Mouse (Mus musculus): ENCODE data around the gene Hnrnph2.

Hnrnph2 gene

DNA sequence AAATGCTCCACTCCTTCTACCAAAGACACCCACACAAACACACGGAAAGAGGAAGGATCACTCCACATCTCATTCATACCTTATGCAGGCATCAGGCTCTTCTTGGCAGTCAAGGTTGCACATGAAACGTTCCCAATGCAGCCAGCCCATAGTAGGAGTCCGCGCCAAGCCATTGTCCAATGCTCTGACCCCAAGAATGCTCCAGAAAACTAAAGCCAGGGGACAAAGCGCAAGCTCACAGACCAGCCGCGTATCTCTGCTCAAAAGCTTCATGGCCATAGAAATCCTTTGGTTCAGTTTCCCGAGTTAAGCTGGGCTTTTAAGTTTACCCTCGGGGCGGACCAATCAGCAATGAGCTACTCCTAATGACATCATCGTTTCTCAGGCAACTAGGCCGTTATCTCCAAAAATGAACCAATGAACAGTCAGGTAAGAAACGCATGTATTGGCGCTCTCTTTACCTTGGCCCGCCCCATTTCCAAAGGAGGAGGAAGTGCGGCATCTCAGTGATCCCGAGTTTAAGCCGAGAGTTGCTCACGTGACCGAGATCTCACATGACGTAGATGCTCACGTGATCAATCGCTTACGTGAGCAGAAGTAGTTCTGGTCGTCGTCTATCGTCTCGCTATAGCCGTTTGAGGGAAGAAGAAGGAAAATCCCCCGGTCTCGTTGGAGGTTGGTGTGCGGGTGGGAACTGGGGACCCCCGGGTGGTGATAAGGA, at the start of gene Hnrnph2, which contains the start of gene Gla:
Hnrnph2 (plus strand) TSS at position 521 of the 721 bp plus-strand sequence.
Gla (minus strand) TSS at position 467 of the 721 bp plus-strand sequence.
- peak; percentile 92 for DNase-seq (ENCODE audit: low read depth, low spot score)

DNA sequence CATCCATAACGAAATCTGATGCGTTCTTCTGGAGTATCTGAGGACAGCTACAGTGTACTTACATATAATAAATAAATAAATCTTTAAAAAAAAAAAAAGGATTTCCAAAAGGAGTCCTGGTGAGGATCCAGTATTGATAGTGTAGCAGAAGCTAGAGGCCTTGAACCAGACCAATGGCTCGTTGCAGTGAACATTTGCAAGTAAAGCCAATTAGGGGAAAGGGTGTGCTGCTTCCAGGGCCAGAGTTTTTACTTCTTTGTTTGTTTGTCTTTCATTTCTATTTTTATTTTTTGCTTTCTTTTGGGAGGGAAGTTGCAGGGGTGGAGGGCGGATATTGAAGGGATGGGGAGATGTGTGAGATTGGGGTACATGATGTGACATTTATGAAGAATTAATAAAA, 47.7 kb upstream of the Hnrnph2 start:
- DNase-seq (ENCODE audit: low read depth, low spot score), result no peak

- DNase-seq (ENCODE audit: low read depth, low spot score), result no peak
Observed at GRCm38 (mm10) chrX:134554425-134554824, 46.6 kb upstream of the Hnrnph2 start.

DNA sequence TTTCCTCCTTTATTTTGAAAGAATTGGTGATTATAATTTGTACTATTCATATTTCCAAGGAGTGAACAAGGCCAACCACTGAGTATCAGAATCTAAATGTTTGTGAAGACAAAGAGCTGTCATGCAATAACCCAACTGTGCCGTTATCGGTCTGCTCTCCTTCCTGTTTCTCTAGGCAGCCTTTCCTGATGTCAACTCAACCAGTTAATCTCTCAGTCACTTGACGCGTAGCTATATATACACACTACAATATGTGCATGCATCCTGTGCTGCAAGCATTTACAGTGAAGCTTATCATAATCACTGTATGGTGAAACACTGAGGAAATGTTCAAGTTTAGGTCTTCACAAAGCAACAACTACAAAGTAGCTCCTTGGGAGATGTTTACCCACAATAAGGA, 36.7 kb upstream of the Hnrnph2 start:
- DNase-seq (ENCODE audit: low read depth, low spot score), result no peak

DNA sequence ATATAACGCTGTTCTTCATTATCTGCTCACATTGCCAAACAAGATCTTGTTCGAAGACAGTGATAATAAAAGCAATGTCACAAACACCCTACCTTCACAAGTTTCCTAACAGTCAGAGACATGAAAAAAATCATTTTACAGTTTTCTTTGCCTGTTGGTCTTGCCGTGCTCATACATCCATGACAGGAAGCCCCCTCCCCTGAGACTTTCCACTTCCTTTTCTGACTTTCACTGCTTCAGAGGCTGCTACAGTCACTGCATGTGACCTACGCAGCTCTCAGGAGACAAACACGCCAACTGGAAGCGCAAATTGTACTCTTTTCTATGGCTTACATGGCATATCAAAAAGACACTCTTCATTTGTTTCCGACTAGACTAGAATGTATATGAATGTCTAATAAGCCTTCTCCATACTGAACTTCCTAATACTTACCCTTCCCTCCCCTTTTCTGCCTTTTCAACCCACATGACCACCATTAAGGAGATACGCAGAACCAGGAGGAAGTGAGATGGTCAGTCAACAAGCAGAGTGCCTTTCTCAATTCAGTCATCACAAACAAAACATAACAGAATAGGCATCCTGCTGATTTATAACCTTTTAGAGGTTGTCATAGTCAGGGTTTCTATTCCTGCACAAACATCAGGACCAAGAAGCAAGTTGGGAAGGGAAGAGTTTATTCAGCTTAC, 34.3 kb upstream of the Hnrnph2 start:
- no peak for DNase-seq (ENCODE audit: low read depth, low spot score)

- no peak for DNase-seq (ENCODE audit: low read depth, low spot score)
Observed at GRCm38 (mm10) chrX:134577896-134578295, 23.1 kb upstream of the Hnrnph2 start.

- DNase-seq (ENCODE audit: low read depth, low spot score), result no peak
Observed at GRCm38 (mm10) chrX:134580528-134581305, 20.3 kb upstream of the Hnrnph2 start.

DNA sequence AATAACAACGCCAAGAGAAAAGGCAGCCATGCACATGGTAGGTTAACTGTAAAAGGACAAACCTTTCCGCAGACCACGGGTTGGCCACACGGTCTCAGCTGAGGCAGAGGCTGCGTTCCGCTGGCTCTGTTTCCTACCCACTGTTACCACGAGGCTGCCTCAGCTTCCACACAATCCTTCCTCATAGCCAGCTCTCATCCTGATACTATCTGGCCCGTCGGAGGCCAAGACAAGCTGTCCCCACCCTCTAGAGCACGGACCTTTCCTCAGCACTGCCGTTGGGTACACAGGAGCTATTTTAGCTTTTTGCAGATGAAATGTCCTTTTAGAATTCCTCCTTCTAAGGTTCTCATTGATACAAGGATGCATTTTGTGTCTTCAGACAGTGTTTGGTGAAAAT, 18.7 kb upstream of the Hnrnph2 start:
- no peak for DNase-seq (ENCODE audit: low read depth, low spot score)

DNA sequence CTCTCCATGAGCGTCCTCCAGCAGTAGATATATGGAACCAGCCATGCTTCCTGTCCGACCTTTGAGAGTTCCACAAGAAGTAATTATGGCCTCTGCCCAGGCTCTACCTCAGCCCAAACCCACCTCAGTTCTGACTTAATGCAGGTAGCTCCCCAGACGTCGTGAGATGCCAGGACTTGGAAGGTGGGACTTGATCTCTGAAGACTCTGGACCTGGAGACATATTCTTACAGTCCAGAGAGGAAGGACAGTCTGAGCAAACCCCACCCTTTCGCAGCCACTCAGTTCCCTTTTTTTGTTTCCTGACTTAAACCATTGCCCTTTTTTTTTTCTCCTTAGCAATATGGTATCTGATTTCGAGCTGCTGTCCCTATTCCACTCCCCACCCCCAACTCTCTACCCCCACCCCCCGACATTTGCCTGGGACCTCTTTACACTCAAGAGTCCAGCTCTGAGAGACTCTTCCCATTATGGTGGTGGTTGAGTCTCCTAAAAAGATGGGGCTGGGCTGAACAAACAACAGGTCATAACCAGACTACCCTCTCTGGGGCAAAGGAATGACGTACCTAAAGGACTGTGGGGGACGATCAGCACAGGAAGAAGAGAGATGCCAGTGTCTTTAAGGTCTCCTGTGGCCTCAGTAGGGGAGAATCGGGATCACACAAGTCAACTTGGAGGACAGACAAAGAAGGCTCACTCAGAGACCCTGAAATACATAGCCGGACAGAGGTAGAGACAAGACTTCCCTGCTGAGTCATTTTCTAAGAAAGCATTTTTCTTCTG, 17.9 kb upstream of the Hnrnph2 start, which contains the start of gene Btk:
Btk (minus strand) TSS at position 683 of the 782 bp plus-strand sequence.
- DNase-seq (ENCODE audit: low read depth, low spot score), result no peak

- DNase-seq (ENCODE audit: low read depth, low spot score), result peak; percentile 84
Observed at GRCm38 (mm10) chrX:134585103-134586002, 15.6 kb upstream of the Hnrnph2 start, which contains the start of gene Rpl36a. TSS of gene Rpl36a (plus strand) at chrX:134585654.

DNA sequence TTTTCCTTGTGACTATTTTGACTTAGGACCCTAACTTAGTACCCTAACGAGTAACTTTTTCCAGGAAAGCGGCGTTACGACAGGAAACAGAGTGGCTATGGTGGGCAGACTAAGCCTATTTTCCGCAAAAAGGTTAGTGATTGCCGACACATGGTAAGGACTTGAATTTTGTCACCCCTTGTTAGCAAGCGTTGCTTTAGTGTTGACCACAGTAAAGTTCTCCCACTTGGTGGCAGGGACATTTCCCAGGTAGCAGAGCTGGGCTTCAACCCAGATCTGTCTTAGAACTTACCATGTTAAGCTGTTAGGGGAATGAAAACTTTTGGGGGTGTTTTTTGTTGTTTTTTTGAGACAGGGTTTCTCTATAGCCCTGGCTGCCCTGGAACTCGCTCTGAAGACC, 14.5 kb upstream of the Hnrnph2 start:
- no peak for DNase-seq (ENCODE audit: low read depth, low spot score)

DNA sequence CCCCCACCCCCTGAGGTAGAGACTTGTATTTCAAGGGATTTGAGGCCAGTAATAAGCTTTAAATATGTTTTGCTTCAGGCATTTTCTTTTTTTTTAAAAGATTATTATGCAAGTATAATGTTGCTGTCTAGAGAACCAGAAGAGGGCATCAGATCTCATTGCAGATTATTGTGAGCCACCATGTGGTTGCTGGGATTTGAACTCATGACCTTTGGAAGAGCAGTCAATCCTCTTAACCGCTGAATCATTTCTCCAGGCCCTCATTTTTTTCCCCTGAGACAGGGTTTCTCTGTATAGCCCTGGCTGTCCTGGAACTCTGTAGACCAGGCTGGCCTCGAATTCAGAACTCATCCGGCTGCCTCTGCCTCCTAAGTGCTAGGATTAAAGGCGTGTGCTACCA, 12.7 kb upstream of the Hnrnph2 start:
- DNase-seq (ENCODE audit: low read depth, low spot score), result no peak

DNA sequence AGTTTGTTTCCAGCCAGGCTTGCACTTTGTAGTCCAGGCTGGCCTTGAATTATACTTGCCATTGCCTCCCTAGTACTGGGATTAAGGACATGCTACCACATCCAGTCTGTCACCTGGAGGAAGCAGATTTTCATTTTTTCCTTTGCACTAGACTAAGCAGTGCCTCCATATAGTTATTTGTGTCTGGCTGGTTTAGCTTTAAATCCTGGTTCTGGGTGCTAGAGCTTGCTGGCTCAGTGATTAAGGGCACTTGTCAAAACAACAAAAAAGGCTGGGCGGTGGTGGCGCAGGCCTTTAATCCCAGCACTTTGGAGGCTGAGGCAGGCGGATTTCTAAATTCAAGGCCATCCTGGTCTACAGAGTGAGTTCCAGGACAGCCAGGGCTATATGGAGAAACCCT, 12.0 kb upstream of the Hnrnph2 start:
- no peak for DNase-seq (ENCODE audit: low read depth, low spot score)

DNA sequence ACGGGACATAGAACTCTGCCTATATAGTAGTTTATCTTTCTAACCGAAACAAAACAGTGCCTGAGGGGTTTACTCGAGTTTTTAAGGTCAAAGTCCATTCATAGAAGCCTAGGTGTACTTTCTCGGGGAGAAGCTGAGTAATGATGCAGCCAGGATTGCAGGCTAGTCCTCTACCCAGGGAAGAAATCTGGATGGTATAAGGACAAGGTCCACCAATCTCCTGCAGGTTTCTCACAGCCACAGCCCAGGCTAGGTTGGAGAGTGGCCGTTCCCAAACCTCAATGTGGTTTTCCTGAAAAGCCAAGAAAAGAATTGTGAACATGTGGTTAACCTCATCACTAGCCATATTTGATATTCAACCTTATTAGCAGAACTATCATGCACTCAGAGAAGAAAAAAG, 11.1 kb upstream of the Hnrnph2 start:
- DNase-seq (ENCODE audit: low read depth, low spot score), result no peak

DNA sequence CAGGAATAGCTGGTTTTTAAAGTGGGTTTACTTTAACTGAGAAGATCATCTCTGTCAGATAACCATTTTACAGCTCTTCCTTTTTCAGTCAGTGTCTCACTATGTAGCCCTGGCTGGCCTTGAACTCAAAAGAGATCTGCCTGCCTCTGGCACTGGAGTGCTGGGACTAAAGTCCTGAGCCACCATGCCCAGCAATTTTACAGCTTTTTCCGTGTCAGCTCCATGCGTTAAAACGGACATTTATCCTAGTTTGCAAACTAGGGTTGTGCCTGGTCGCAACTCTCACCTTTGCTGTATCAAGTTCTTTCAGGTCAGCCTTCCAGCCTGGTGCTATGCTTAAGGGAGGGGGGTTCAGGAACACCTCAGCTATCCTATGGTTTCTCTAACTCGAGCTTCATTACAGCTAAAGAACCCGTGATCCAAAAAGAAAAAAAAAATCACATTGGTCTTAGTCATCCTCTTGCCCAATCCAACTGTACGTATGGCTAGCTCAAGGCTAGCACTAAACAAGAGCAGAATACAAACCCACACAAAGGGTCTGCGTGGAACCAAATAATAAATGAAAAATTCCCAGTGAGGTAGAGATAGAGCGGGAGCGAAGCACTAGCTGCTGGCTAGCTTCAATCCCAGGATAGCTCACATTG, 935 bp upstream of the Hnrnph2 start:
- no peak for DNase-seq (ENCODE audit: low read depth, low spot score)

- DNase-seq (ENCODE audit: low read depth, low spot score), result no peak
Observed at GRCm38 (mm10) chrX:134601380-134602120, 571 bp downstream of the Hnrnph2 start.

DNA sequence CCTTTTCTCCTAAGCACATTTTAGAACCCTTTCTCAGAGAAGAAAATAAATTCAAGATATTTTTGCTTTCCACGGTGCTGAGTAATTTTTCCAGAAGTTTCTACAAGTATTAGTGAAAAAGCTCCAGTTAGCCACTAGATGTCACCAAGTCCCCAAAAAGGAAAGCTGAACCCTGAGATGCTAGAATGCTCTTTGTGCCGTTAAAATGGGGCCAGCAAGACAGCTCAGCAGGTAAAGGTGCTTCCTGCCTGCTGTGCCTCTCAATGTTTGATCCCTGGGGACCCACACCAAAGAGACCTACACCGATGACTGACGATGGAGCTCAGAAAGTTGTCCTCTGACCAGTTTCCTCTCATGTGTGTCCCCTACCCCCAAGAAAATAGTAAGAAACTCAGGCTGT, 8.5 kb downstream of the Hnrnph2 start:
- no peak for DNase-seq (ENCODE audit: low read depth, low spot score)

- no peak for DNase-seq (ENCODE audit: low read depth, low spot score)
Observed at GRCm38 (mm10) chrX:134610984-134611383, 10.0 kb downstream of the Hnrnph2 start.

DNA sequence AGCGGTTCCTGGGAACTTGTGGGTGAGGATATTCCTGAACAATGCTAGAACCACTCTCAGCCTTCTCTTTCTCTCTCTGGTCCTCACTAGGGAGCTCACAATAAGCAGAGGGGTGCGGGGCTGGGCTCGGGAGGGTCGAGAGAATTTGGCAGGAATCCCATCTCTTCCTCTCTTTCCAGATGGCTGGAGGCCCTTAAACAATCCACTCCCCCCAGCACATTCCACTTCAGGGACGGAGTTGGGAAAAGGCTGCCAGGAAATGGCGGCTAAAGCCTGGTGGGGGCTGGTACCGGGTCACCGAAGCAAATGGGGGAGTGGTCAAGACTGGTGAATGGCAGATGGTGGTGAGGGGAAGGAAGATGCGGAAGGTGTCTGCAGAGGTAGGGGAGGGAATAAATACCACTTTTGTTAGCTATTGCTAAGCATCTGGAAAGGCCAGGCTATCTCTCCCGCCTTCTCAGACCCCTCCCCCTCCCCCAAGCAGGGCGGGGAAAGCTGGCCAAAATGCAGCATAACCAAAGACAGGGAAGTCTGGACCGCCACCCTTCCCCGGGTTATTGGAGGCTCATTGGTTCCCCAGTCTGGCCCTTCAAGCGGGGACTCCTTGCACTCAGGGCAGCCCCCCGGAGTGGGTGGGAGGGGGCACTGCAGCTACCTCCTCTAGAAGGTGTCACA, 11.4 kb downstream of the Hnrnph2 start:
- no peak for DNase-seq (ENCODE audit: low read depth, low spot score)
